Mouse (Mus musculus) T-cell, adult 2 months (primary cell): ENCODE measurements around the gene Nemf.

Source experiments
- DNase-seq: peaks from one replicate; pipeline ENCODE4 v3.0.0; 2022; ENCODE audit warnings: low spot score

The Nemf gene

GRCm38 (mm10) chr12:69304051-69304450, 52.9 kb downstream of the Nemf start:
- no peak for DNase-seq

GRCm38 (mm10) chr12:69302171-69302570, 54.8 kb downstream of the Nemf start:
- no peak for DNase-seq

GRCm38 (mm10) chr12:69300391-69300790, 56.6 kb downstream of the Nemf start:
- no peak for DNase-seq

GRCm38 (mm10) chr12:69299831-69300230, 57.1 kb downstream of the Nemf start:
- DNase-seq: no peak

- DNase-seq: no peak
Observed at GRCm38 (mm10) chr12:69299231-69299630, 57.7 kb downstream of the Nemf start.

- DNase-seq: no peak
Observed at GRCm38 (mm10) chr12:69298281-69298680, 58.7 kb downstream of the Nemf start.

DNA sequence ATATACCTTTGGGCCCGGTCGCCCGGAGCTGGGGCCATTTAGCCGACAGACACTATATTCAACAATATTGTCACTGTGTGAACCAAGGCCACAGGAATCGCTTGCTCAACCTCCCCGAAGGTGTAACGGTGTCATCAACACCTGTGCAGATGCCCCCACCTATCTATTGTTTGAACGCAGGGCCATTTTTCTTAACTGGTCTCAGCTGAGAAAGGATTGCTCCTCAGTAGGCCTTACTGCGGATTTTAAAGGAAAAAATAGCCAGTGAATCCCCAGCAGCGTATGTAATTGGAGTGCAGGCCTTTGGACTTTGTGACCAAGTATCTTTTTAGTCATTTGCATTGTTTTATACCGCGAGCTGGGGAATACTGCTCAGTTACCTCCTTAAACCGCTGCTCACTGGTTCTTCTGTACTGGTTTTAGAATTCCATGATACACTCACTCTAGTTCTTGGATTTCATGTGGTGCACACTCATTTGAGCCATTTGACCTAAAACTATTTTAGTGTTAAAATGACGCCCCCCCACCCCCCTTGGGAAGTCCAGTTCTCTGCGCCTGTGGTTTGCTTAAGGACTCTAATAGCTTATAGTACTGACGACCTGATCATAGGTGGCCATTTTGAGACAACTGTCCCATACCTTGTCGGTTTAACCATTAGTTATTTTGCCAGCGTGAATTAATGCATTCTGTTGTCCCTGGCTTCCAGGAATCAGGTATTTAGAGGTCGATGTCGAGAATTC, 59.4 kb downstream of the Nemf start:
- DNase-seq: no peak

DNA sequence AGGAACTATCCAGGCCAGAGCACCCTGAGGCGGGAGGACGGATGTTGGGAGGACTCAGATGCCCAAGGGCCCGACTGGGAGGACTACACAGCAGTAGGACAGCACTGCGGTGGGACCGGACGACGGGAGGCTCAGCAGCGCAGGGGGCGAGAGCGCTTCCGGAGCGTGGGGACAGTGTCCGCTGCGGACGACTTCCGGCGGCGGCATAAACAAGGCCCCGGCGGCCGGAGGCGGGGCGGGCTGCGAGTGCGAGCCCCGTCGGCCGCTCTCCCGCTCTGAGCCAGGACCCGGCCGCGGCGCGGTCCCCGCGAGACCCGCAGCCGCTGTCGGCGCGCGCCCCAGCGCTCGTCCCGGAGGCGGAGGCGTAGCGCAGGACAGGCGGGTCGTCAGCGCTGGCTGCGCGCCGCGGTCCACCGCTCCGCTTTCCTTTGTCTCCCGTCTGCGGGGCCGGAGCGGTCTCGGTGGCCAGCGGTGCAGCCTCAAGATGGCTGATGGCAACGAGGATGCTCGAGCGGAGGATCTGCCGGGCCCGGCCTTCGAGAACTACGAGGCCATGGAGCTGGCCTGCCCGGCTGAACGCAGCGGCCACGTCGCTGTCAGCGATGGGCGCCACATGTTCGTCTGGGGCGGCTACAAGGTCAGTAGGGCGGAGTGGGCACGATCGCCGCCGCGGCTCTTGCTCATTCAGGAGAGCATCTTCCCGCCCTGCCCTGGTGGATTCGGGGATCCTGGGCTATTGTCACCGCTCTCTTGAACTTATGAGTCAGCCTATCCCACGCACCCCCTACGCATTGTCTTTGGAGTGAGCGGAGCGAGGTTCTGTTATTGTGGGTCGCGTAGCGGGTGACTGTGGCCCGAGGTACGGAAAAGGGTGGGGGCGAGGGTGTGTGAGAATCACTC, 60.2 kb downstream of the Nemf start, which contains the start of gene Klhdc2:
Gene Klhdc2 (plus strand): TSS at position 171 of the 900 bp plus-strand sequence.
- peak; percentile 78 for DNase-seq

DNA sequence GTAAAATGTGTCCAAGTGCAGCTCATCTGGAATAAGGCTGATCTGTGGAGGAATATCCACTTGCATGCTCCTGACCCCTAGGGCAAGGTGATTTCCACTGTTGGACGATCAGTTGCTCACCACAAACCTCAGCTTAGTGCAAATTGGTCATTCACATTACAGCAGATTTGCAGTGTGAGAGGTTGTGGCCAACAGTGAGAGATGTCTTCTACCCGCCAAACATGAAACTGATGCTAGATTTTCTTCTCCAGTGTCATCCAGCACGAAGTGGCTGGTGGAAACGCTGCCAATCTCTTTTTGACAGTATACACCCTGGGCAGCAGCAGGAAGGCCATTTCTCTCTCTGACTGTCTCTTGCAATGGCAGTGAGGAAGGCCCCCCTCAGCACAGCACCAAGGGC, 61.3 kb downstream of the Nemf start:
- DNase-seq: peak; percentile 3

- DNase-seq: peak; percentile 59
Observed at GRCm38 (mm10) chr12:69294936-69295335, 62.0 kb downstream of the Nemf start.

DNA sequence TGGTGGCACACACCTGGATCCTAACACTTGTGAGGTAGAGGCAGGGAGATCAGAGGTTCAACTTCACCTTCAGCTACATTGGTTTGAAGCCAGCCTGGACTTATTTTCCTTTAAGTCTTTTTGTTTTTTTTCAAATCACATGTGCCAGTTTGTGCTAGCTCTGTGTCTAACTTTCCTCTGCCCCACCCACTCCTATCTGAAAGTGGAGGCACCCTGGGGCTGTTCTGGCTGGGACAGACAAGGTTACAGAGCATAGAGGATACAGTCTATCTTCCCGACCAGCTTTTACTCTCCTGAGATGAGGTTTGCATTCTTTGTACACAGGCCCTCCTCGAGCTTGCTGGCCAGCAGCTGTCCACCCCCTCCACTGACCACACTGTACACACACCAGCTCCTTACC, 63.1 kb downstream of the Nemf start:
- peak; percentile 10 for DNase-seq

GRCm38 (mm10) chr12:69292401-69292800, 64.6 kb downstream of the Nemf start:
- DNase-seq: no peak

DNA sequence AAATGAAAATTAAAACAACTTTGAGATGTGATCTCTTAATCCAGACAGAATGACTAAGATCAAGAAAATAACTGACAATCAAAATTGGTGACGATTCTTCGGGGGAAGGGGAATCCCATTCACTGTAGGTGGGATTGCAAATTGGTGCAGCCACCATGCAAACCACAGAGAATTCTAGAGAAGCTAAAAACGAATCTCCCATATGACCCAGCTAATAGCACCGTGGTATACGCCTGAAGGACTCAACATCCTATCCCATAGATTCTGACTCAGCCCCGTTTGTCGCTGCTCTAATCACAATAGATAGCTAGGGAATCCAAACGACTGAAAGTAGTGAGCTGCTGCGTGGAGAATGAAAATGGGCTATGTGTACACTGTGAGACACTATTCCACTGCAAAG, 68.3 kb downstream of the Nemf start:
- no peak for DNase-seq

DNA sequence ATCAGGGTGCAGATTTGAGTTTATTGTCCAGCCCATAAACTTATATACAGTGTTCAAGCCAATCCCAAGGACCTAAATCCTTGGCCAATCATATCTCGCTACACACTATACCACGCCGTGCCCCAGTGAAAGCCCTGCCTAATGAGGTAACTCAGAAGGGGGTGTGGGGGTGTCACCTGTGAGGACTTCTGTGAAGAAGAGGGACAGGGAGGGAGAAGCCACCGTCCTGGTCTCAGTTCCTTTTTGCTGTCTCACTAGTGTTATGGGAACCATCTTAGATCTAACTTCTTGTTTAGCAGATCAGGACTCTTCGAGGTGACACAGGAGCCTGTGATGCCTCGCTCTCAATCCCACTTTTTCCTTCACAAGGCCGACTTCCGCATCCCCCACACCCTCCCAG, 69.4 kb downstream of the Nemf start:
- DNase-seq: no peak

DNA sequence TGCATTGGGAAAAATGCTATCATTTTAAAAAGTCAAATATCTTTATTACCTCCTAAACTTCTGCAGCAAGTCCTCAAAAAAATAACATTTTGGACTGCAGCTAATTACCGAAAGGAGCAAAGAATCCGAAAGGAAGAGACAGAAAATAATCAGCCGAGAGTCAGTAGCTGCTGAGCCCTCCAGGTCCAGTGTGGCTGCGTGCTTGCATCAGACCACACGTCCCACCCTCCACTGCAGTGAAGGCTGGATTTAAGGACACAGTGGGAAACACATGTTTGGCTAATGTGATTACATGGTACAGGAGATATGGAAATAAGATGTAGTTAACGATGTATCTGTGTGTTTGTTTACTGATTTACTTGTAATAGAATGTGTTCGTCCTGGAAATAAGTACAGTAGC, 73.8 kb downstream of the Nemf start:
- DNase-seq: no peak

DNA sequence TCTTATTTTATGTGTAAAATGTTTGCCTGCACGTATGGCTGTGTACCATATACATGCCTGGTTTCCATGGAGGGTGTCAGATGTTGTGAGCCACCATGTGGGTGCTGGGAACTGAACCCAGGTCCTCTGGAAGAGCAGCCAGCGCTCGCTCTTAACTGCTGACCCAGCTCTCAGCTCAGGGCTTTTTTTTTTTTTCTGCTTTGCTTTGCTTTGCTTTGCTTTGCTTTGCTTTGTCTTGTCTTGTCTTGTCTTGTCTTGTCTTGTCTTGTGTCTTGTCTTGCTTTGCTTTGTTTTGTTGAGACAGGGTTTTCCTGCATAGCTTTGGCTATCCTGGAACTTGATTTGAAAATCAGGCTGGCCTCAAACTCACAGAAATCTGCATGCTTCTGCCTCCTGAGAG, 76.0 kb downstream of the Nemf start:
- DNase-seq: no peak

- DNase-seq: no peak
Observed at GRCm38 (mm10) chr12:69279931-69280469, 77.0 kb downstream of the Nemf start.

GRCm38 (mm10) chr12:69268956-69269355, 88.0 kb downstream of the Nemf start:
- no peak for DNase-seq

- no peak for DNase-seq
Observed at GRCm38 (mm10) chr12:69267956-69268632, 88.9 kb downstream of the Nemf start.

DNA sequence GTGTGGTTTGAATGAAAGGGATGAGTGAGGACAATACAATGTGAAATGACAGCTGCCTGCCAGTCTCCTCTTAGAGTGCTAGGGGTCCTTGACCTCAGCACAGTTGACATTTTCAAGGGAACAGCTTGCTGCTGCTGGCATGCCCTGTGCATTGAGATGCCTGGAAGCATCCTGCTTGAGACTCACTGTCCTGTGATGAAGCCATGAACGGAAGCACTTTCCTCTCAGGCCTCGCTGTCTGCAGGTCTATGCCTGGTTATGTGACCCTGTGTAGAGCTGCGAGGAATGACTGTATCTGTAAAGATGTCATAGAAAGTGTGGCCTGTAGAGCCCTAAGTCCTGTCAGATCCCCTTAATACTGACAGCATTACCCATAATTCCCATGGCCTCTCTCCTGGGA, 91.9 kb downstream of the Nemf start:
- no peak for DNase-seq

GRCm38 (mm10) chr12:69262251-69262650, 94.7 kb downstream of the Nemf start:
- no peak for DNase-seq
